Mouse (Mus musculus) midbrain, postnatal 0 days (tissue): Measurements from ENCODE around the gene Ccnt1. TPM values are rescaled to one million over a fixed set of nuclear protein-coding genes. Genes with fewer than 3 reads are reported as not detected.
"Not testable (repeated sequence)": the region's sequence is repeated elsewhere in the genome, so short reads cannot be mapped to it uniquely, and the experiment has no call there.

Experiments used
- ATAC-seq: fragments of 200-750 bp; cut with Nextera tagmentation; 2 replicates; pipeline ENCODE4 v1.8.0; 2017; ENCODE audit warnings: moderate number of reproducible peaks, mild to moderate bottlenecking, moderate TSS enrichment, moderate library complexity; ENCODE audit not compliant: low FRiP score
- DNase-seq: peaks from one replicate; pipeline ENCODE4 v3.0.0-alpha.2; 2015; ENCODE audit warnings: low spot score
- H3K27ac ChIP-seq: fragments of 300-500 bp; sonication (generic); 2 replicates; pipeline ENCODE4 v1.5.1; 2014; ENCODE audit warnings: low read depth, mild to moderate bottlenecking, low read length, mixed read lengths
- H3K27me3 ChIP-seq: fragments of 300-500 bp; sonication (generic); 2 replicates; pipeline ENCODE4 v1.6.1; 2014; ENCODE audit warnings: low read length, control low read depth, mixed read lengths; ENCODE audit not compliant: insufficient read depth
- H3K36me3 ChIP-seq: fragments of 300-500 bp; sonication (generic); 2 replicates; pipeline ENCODE4 v1.6.1; 2014; ENCODE audit warnings: low read length, control low read depth, mixed read lengths; ENCODE audit not compliant: insufficient read depth
- H3K4me1 ChIP-seq: fragments of 300-500 bp; sonication (generic); 2 replicates; pipeline ENCODE4 v1.6.1; 2014; ENCODE audit warnings: mild to moderate bottlenecking, control low read depth, antibody characterized with exemption, low read length, mixed read lengths; ENCODE audit not compliant: insufficient read depth
- H3K4me2 ChIP-seq: fragments of 300-500 bp; sonication (generic); 2 replicates; pipeline ENCODE4 v1.6.1; 2014; ENCODE audit warnings: low read depth, mild to moderate bottlenecking, low read length, mixed read lengths; ENCODE audit not compliant: poor library complexity, severe bottlenecking
- H3K4me3 ChIP-seq: fragments of 300-500 bp; sonication (generic); 2 replicates; pipeline ENCODE4 v1.5.1; 2014; ENCODE audit warnings: low read depth, mild to moderate bottlenecking, low read length, moderate library complexity
- H3K9ac ChIP-seq: fragments of 300-500 bp; sonication (generic); replicated peaks from 2 replicates; pipeline ENCODE4 v1.6.1; 2014; ENCODE audit warnings: mild to moderate bottlenecking, low read length, moderate library complexity, mixed read lengths; ENCODE audit not compliant: poor library complexity, severe bottlenecking
- H3K9me3 ChIP-seq: fragments of 300-500 bp; sonication (generic); 2 replicates; pipeline ENCODE4 v1.6.1; 2016; ENCODE audit warnings: low read length, control low read depth
- CTCF ChIP-seq: IDR thresholded peaks from 2 replicates; pipeline ENCODE4 v1.5.1; 2016; ENCODE audit warnings: antibody characterized with exemption, mild to moderate bottlenecking
- WGBS: fragments of 180-500 bp; shearing (Covaris S2); extraction: QIAGEN DNeasy Blood & Tissue Kit; methylation state at CpG from one replicate; pipeline ENCODE4 v1.1.7; 2014; 5-methylcytosine and 5-hydroxymethylcytosine counted together
- polyA plus RNA-seq: library from polyadenylated mRNA; unstranded; fragments of >200 nt; fragmentation: Nextera tagmentation; extraction: Ambion mirVana; gene quantifications from 2 replicates; pipeline ENCODE4 v1.2.1, GENCODE M21; 2015
- total RNA-seq: library from RNA; depleted of rRNA; stranded (reverse); fragments of >200 nt; gene quantifications from 2 replicates; pipeline ENCODE4 v1.2.3, GENCODE M21; 2014

The Ccnt1 gene
- total and polyA plus RNA-seq, 2 experiments from 2014 or later, result 36.1 to 49.7 TPM

DNA sequence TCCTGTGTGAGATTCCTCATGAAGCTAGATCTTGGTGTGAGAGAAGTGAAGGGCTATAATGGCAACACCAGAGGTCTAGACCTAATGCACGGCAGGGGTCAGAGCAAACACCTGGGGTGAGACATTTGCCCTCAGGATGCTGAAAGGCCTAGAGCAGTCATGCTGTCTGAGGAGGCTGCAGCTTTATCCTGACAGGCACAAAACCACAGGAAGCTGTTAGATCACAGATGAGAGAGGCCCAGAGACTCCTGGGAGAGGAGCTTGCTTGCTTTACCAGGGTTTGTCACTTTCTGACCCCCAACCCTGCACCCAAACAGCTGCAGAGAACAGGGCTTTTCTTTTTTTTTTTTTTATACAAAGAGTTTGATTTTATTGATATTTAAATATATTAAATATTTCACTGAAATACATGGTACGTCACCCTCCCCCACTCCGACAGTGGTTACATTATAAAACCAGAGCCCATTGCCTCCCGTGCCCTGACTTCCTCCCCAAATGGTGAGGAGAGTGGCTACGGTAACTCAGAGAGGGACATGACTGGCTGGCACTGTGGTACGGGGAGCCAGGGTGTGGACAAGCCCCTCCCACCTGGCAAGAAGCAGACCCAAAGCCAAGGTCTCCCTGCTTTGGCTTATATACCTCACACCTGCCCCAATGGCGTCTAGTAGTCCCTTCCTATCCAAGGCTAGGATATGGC is 19.1 kb upstream of the Ccnt1 start:
- Histone ChIP-seq H3K4me1 (no peaks in the 10 kb centered on the region), H3K4me2 (no peak overlapping the region), H3K9me3 (no peaks in the 10 kb centered on the region), H3K27me3 (no peaks in the 10 kb centered on the region), H3K27ac (no peak overlapping the region), H3K4me3 (no peak overlapping the region), H3K36me3 (peaks cover 45% of the 10 kb centered on the region), H3K9ac (no peak overlapping the region)
- ATAC-seq (no peak), DNase-seq (no peak)
- no peak for TF ChIP-seq CTCF
- WGBS, result 83% methylated on average over 7 of the region's 7 CpGs

DNA sequence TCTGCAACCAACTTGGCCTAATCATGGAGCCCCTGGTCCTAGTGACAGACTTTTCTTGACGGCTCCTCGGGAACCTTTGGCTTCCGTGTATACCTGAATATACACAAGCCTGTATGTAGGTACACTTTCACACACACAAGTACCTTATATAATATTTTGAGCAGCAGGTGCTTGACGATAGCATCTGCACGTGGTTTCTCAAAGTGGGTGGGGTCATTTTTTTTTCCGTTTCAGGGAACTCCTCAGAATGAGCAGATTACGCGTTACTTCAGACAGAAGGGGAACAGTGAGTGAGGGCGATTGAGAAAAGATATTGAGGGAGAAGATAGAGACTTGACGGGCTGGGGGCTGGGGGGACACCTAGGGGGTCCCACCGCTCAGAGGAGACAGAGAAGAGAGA is 17.0 kb upstream of the Ccnt1 start:
- H3K9ac ChIP-seq, result no peak overlapping the region
- H3K36me3 ChIP-seq, result peaks cover 24% of the 10 kb centered on the region
- H3K4me3 ChIP-seq, result no peak overlapping the region
- H3K27me3 ChIP-seq, result no peaks in the 10 kb centered on the region
- H3K4me1 ChIP-seq, result no peaks in the 10 kb centered on the region
- H3K9me3 ChIP-seq, result no peaks in the 10 kb centered on the region
- no peak for TF ChIP-seq CTCF
- WGBS, result 93% methylated on average over 11 of the region's 11 CpGs
- no peak overlapping the region for H3K27ac ChIP-seq
- no peak overlapping the region for H3K4me2 ChIP-seq
- no peak for ATAC-seq
- DNase-seq, result no peak

DNA sequence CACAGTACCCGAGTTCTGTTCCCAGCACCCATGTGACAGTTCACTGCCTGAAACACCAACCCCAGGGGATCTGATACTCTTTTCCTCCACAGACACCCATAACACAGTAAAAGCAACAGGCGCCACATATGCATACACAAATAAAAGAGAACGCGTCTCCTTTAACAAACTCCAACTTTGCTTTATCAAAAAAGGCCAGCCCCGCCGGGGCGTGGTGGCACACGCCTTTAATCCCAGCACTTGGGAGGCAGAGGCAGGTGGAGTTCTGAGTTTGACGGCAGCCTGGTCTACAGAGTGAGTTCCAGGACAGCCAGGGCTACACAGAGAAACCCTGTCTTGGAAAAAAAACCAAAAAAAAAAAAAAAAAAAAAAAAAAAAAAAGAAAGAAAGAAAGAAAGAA is 15.4 kb upstream of the Ccnt1 start:
- not testable (repeated sequence) for DNase-seq, H3K27me3 ChIP-seq, H3K4me2 ChIP-seq, H3K9ac ChIP-seq, ATAC-seq, H3K9me3 ChIP-seq, H3K4me3 ChIP-seq, H3K4me1 ChIP-seq, H3K27ac ChIP-seq
- WGBS, result 87% methylated on average over 9 of the region's 9 CpGs
- H3K36me3 ChIP-seq, result peaks cover 12% of the 10 kb centered on the region

DNA sequence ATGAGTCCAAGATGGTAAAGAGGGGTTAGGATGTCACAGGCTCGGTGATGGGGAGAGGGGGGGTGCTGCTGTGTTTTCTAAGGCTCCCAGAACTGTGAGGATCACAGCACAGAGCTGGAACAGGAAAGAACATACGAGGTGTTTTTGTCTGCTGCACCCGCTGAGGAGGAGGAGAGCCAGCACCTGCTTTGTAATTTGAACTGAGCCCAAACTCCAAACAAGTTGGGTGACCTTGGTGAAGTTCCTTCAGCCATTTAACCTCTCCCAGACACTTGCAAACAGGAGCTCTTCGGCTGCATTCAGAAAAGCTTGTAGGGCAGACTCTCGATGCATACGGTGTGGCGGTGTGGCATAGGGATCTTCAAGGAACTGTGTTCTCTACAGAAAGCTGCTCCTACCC is 14.7 kb upstream of the Ccnt1 start:
- Histone ChIP-seq H3K27me3 (no peaks in the 10 kb centered on the region), H3K9ac (no peak overlapping the region), H3K4me3 (no peak overlapping the region), H3K27ac (no peak overlapping the region), H3K9me3 (no peaks in the 10 kb centered on the region), H3K4me2 (no peak overlapping the region), H3K36me3 (peaks cover 4% of the 10 kb centered on the region), H3K4me1 (no peaks in the 10 kb centered on the region)
- 48% methylated on average over 7 of the region's 7 CpGs for WGBS
- no peak for TF ChIP-seq CTCF
- DNase-seq (no peak), ATAC-seq (no peak)

DNA sequence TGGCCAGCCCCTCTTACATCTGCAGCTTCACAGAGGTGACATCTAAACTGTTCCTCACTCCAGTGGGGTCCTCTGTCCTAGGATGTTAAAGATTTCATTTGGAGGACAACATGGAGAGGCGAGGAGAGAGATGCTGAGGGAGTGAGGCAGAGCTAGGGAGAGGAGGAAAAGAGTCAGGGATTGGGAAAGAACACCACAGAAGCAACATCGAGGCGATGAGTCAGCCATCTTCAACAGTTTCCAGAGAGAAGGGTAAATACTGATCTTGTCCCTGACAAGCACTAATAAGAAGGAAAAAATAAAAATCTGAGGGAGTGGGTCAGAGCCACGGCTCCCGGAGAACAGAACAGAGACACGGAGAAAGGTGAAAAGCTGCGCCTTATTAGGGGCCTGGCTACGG is 12.3 kb upstream of the Ccnt1 start:
- no peak for TF ChIP-seq CTCF
- no peaks in the 10 kb centered on the region for H3K9me3 ChIP-seq
- no peak for ATAC-seq
- H3K4me3 ChIP-seq, result no peak overlapping the region
- no peak overlapping the region for H3K27ac ChIP-seq
- 79% methylated on average over 8 of the region's 8 CpGs for WGBS
- H3K27me3 ChIP-seq, result no peaks in the 10 kb centered on the region
- no peak overlapping the region for H3K9ac ChIP-seq
- DNase-seq, result no peak
- H3K4me1 ChIP-seq, result no peaks in the 10 kb centered on the region
- H3K4me2 ChIP-seq, result no peak overlapping the region
- no peaks in the 10 kb centered on the region for H3K36me3 ChIP-seq

DNA sequence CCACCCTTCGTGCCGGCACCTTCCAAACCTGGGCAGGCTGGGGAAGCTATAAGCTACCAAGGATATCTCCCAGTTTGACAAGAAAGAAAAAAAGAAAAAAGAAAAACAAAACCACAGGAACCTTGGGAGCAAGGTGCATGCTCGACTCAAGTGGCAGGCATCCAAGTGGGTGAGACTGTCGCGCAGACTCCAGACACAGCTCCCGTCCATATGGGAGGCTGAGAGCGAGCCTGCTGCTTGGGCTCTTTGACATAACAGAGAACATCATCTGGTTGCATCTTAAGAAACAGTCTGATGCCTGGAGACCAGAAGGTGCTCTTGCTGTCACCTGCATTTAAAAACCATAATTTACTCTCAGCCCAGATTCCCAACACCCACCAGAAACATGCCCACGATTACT is 11.7 kb upstream of the Ccnt1 start:
- no peak overlapping the region for H3K4me3 ChIP-seq

More for the DNA sequence above, 11.7 kb upstream of the Ccnt1 start:
- DNase-seq (no peak), ATAC-seq (no peak)
- Histone ChIP-seq H3K27ac (no peak overlapping the region), H3K4me1 (no peaks in the 10 kb centered on the region), H3K27me3 (no peaks in the 10 kb centered on the region), H3K4me2 (no peak overlapping the region), H3K9ac (no peak overlapping the region), H3K36me3 (no peaks in the 10 kb centered on the region), H3K9me3 (no peaks in the 10 kb centered on the region)
- TF ChIP-seq CTCF, result no peak
- WGBS, result 83% methylated on average over 8 of the region's 8 CpGs
